Mouse (Mus musculus): ENCODE measurements around the gene Slit1.

Gene Slit1

GRCm38 (mm10) chr19:41743396-41743795 is at the start of gene Slit1:
Gene Slit1 (minus strand): TSS chr19:41743665.
- peak; percentile 28 for DNase-seq (ENCODE audit: low read depth, low spot score)

GRCm38 (mm10) chr19:41792934-41793486 is 49.5 kb upstream of the Slit1 start:
- DNase-seq (ENCODE audit: low read depth, low spot score), result no peak

GRCm38 (mm10) chr19:41791384-41791783 is 47.9 kb upstream of the Slit1 start:
- peak; percentile 44 for DNase-seq (ENCODE audit: low read depth, low spot score)

- DNase-seq (ENCODE audit: low read depth, low spot score), result no peak
Observed at GRCm38 (mm10) chr19:41789110-41789961, 45.9 kb upstream of the Slit1 start.

GRCm38 (mm10) chr19:41786896-41787295 is 43.4 kb upstream of the Slit1 start:
- DNase-seq (ENCODE audit: low read depth, low spot score), result no peak

- DNase-seq (ENCODE audit: low read depth, low spot score), result no peak
Observed at GRCm38 (mm10) chr19:41777514-41777913, 34.0 kb upstream of the Slit1 start.

GRCm38 (mm10) chr19:41768711-41769110 is 25.2 kb upstream of the Slit1 start:
- no peak for DNase-seq (ENCODE audit: low read depth, low spot score)

- DNase-seq (ENCODE audit: low read depth, low spot score), result peak; percentile 74
Observed at GRCm38 (mm10) chr19:41766628-41767027, 23.2 kb upstream of the Slit1 start.

- DNase-seq (ENCODE audit: low read depth, low spot score), result peak; percentile 82
Observed at GRCm38 (mm10) chr19:41763870-41764660, 20.6 kb upstream of the Slit1 start.

- DNase-seq (ENCODE audit: low read depth, low spot score), result peak; percentile 74
Observed at GRCm38 (mm10) chr19:41761529-41761928, 18.1 kb upstream of the Slit1 start.

- DNase-seq (ENCODE audit: low read depth, low spot score), result no peak
Observed at GRCm38 (mm10) chr19:41759765-41760164, 16.3 kb upstream of the Slit1 start.

GRCm38 (mm10) chr19:41759270-41759669 is 15.8 kb upstream of the Slit1 start:
- DNase-seq (ENCODE audit: low read depth, low spot score), result no peak

GRCm38 (mm10) chr19:41754760-41755159 is 11.3 kb upstream of the Slit1 start:
- no peak for DNase-seq (ENCODE audit: low read depth, low spot score)

GRCm38 (mm10) chr19:41751906-41752305 is 8.4 kb upstream of the Slit1 start:
- no peak for DNase-seq (ENCODE audit: low read depth, low spot score)

GRCm38 (mm10) chr19:41747436-41747835 is 4.0 kb upstream of the Slit1 start:
- DNase-seq (ENCODE audit: low read depth, low spot score), result no peak

GRCm38 (mm10) chr19:41745941-41746557 is 2.6 kb upstream of the Slit1 start:
- no peak for DNase-seq (ENCODE audit: low read depth, low spot score)

- DNase-seq (ENCODE audit: low read depth, low spot score), result no peak
Observed at GRCm38 (mm10) chr19:41738896-41739295, 4.6 kb downstream of the Slit1 start.

- no peak for DNase-seq (ENCODE audit: low read depth, low spot score)
Observed at GRCm38 (mm10) chr19:41738429-41738805, 5.0 kb downstream of the Slit1 start.

- DNase-seq (ENCODE audit: low read depth, low spot score), result peak; percentile 33
Observed at GRCm38 (mm10) chr19:41737657-41738428, 5.6 kb downstream of the Slit1 start.

- DNase-seq (ENCODE audit: low read depth, low spot score), result no peak
Observed at GRCm38 (mm10) chr19:41734685-41735084, 8.8 kb downstream of the Slit1 start.

GRCm38 (mm10) chr19:41725491-41725890 is 18.0 kb downstream of the Slit1 start:
- DNase-seq (ENCODE audit: low read depth, low spot score), result no peak
